Mouse (Mus musculus): ENCODE results near the gene Tmem210.

DNA sequence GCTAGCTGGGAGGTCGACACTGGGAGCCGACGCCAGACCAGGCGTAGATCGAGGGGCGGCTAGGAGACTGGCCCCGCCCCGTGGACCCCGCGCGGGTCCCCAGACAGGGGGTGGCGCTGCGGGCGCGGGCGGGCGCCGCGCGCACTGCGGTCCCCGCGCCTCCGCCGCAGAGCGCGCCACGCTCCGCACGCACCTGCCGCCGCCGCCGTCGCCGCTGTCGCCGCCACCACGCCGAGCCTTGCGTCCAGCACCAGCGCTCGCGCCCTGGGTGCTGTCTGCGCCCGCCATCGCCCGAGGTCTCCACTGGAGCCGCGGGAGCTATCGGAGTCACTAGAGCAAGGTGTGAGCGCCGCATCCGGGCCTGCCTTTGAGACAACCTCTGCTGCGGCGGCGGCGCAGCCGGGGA lies 45.8 kb upstream of the Tmem210 start, which contains the start of the genes Rnf208 and Cysrt1:
- TF ChIP-seq CTCF (IDR thresholded peaks at IDR 0.05; ENCODE audit: control insufficient read depth, insufficient read depth, insufficient read length) (no peak), MYOD1 (IDR thresholded peaks at IDR 0.05; ENCODE audit: control insufficient read depth, insufficient read length, low read depth) (no peak), CEBPB (IDR thresholded peaks at IDR 0.05; ENCODE audit: low read depth) (no peak), MYOG (IDR thresholded peaks at IDR 0.05; ENCODE audit: control insufficient read depth, extremely low read depth, insufficient read length) (no peak), MAX (IDR thresholded peaks at IDR 0.05) (no peak)

Measured in C2C12 (cell line).